ENCODE assay signal across 9 mouse cellular contexts in genomic region chr19:12595530-12596289, GRCm38 (mm10). TPM values are rescaled to one million over a fixed set of nuclear protein-coding genes. Genes with fewer than 3 reads are reported as not detected.
DNase-seq lines count a peak whose midpoint lies in the region; ATAC-seq lines count a peak whose summit lies in the region.
"Had no signal": no experiment of that assay in that cellular context is flagged by ENCODE, and none has a peak within 500 bp of the region (broad histone marks: within the 10 kb centered on the region; RNA-seq: fewer than 3 reads in every experiment).

No protein-coding gene starts in this region.

- intact Hi-C loops in gastrocnemius, postnatal 14 days (cut with DNase I; ENCODE audit: low total_unique reads), result loop anchor here (5.0 to 10.0 kb wide), 3 partner anchors 51 to 209 kb away; partner anchors contain the start of gene Fam111a
- intact Hi-C loops in left cerebral cortex, postnatal 14 days (cut with DNase I), result loop anchor here (2.0 to 10.0 kb wide), 3 partner anchors 201 to 581 kb away; partner anchors contain the start of genes Lpxn and Zfp91

- peak; percentile 56 for DNase-seq in layer of hippocampus, adult 11-12 months (ENCODE audit: low spot score)
- DNase-seq in layer of hippocampus, adult 9-10 months (ENCODE audit: low spot score), result no peak
- peak; percentile 81 for DNase-seq in embryo, embryonic 11 days
- DNase-seq in gastrocnemius, postnatal 14 days, result peak; percentile 59
- DNase-seq in left cerebral cortex, postnatal 14 days (ENCODE audit: low spot score in 2 of 2), result peak; percentile 51 to 59
- DNase-seq in right cerebral cortex, postnatal 25 days, result peak; percentile 58

- peak; percentile 68 for ATAC-seq in inflammation-experienced regulatory T-cells, adult 6 months
- ATAC-seq in megakaryocyte progenitor cell, adult 5-6 weeks (replicated peaks; ENCODE audit: poor library complexity), result peak; percentile 80

RNA-seq across cellular contexts. Expression of gene Gm4952, which starts 4.1 kb away (rescaled TPM):
- total RNA-seq in gastrocnemius, postnatal 14 days (2021), result not detected
- polyA plus RNA-seq in inflammation-experienced regulatory T-cells, adult 6 months (2017; shearing (Covaris generic)), result not detected
- total RNA-seq in left cerebral cortex, postnatal 14 days (2021), result under 1 TPM in 1 of 2 experiments, not detected in 1; 0.44 TPM
- total RNA-seq in megakaryocyte progenitor cell, adult 5-6 weeks (2015), result not detected in 2 replicates
- total RNA-seq in megakaryocyte progenitor cell, adult 5-6 weeks (2017), result not detected in 2 replicates
- polyA plus RNA-seq: G1E had no signal

RNA-seq across cellular contexts. Expression of gene Glyat, which starts 37.4 kb away (rescaled TPM):
- under 1 TPM in 1 of 2 experiments, not detected in 1; 0.06 TPM for total RNA-seq in gastrocnemius, postnatal 14 days (2021)
- polyA plus RNA-seq in inflammation-experienced regulatory T-cells, adult 6 months (2017; shearing (Covaris generic)), result not detected
- not detected for total RNA-seq in left cerebral cortex, postnatal 14 days (2021)
- not detected in 2 replicates for total RNA-seq in megakaryocyte progenitor cell, adult 5-6 weeks (2015)
- not detected in 2 replicates for total RNA-seq in megakaryocyte progenitor cell, adult 5-6 weeks (2017)
- polyA plus RNA-seq: G1E had no signal

RNA-seq across cellular contexts. Expression of gene Fam111a, which starts 50.2 kb away (rescaled TPM):
- total RNA-seq in gastrocnemius, postnatal 14 days (2021), result 1 to 10 TPM; 3.9 to 5.5 TPM
- polyA plus RNA-seq in inflammation-experienced regulatory T-cells, adult 6 months (2017; shearing (Covaris generic)), result 10 to 100 TPM; 38.8 to 73.2 (median 42.7) TPM
- 1 to 10 TPM; 1.9 to 2.7 TPM for total RNA-seq in left cerebral cortex, postnatal 14 days (2021)
- 193 and 210 TPM in 2 replicates for total RNA-seq in megakaryocyte progenitor cell, adult 5-6 weeks (2015)
- 232 and 248 TPM in 2 replicates for total RNA-seq in megakaryocyte progenitor cell, adult 5-6 weeks (2017)

Comparison
In these comparisons a context has a peak if more than half of its experiments do, and no peak if none do; other contexts are left out.
1. RNA of gene Fam111a, which starts 50.2 kb away (total RNA-seq): 193 to 248 TPM in megakaryocyte progenitor cell, adult 5-6 weeks; 3.9 to 5.5 TPM in gastrocnemius, postnatal 14 days and 1.9 to 2.7 TPM in left cerebral cortex, postnatal 14 days; every median in the first group is over 10 times any median in the second.